Mouse (Mus musculus) inflammation-experienced regulatory T-cells, adult 6 months (primary cell): ENCODE measurements around the gene Nrp2. TPM values are rescaled to one million over a fixed set of nuclear protein-coding genes. Genes with fewer than 3 reads are reported as not detected.
A peak's percentile ranks its signal among the peaks of the same experiment; 100 is the strongest.

Source experiments
- ATAC-seq: one replicate; pipeline ENCODE4 v1.8.0; 2017
- polyA plus RNA-seq, 3 experiments: library from polyadenylated mRNA; unstranded; fragments of 100-300 nt; shearing (Covaris generic); gene quantifications; one replicate each; pipeline ENCODE4 v1.2.1; 2017

The Nrp2 gene
- under 1 TPM in 1 of 3 experiments, not detected in 2; 0.05 TPM for polyA plus RNA-seq

- ATAC-seq: peak; percentile 47
Observed at GRCm38 (mm10) chr1:62703158-62704116, at the start of gene Nrp2. TSS of gene Nrp2 (plus strand) at chr1:62703285.

GRCm38 (mm10) chr1:62654436-62654835, 48.6 kb upstream of the Nrp2 start:
- no peak for ATAC-seq

GRCm38 (mm10) chr1:62664960-62665645, 38.0 kb upstream of the Nrp2 start:
- ATAC-seq: no peak

DNA sequence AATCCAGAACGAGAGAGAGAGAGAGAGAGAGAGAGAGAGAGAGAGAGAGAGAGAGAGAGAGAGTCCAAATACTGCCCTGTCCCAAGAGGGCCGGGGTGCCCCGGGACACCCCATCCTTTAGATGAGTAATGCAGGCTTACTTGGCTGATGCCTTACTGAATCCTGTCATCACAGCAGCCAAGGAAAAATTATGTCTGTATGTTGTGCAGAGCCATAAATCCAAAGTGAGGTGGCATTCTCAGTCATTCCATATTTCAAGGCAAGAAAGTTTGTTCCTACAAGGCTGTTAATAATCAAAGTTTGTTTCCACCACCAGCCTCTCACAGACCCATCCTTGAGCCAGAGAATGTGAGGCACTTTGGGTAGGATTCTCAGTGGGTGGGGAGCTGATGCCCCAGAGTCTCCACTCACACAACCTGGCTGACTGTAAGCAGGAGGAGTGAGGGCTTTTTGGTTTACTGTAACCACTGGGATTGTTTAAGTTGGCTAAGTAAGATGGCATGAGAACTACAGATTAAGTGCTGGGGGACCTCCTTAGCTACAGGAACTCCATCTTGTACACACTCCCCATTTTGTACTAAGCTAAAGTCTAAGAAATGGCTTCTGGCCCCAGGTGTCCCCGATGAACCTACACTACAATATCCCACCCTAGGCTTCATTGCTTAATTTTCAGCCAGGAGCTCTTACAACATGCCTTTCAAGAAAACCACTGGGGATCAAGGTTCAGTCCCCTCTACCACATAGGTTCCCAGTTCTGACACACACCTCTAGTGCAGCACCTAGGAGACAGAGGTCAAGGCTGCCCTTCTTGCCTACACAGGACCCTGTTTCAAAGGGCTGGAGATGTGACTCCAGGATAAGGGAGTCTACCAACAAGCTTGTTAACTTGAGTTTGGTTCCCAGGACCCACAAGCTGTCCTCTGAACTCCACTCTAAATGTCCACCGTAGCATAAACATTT, 37.0 kb upstream of the Nrp2 start:
- ATAC-seq: no peak

DNA sequence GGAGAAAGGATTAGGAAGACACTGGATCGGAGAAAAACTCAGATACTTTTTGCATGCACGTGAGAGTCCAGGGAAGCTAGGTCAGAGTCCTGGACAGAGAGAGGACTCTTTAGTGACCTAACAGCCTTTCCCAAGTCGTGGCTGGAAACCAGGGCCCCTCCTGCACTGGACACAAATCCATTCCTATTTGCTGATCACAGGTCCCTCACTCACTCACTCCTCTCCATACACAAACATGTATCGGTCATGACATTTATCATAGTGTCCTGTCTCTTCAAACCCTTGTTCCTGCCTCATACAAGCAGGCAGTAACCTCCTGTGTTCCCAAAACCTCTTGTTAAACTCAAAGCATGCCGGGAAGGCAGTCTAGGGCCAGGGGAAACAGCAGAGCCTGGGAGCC, 36.3 kb upstream of the Nrp2 start:
- ATAC-seq: no peak

DNA sequence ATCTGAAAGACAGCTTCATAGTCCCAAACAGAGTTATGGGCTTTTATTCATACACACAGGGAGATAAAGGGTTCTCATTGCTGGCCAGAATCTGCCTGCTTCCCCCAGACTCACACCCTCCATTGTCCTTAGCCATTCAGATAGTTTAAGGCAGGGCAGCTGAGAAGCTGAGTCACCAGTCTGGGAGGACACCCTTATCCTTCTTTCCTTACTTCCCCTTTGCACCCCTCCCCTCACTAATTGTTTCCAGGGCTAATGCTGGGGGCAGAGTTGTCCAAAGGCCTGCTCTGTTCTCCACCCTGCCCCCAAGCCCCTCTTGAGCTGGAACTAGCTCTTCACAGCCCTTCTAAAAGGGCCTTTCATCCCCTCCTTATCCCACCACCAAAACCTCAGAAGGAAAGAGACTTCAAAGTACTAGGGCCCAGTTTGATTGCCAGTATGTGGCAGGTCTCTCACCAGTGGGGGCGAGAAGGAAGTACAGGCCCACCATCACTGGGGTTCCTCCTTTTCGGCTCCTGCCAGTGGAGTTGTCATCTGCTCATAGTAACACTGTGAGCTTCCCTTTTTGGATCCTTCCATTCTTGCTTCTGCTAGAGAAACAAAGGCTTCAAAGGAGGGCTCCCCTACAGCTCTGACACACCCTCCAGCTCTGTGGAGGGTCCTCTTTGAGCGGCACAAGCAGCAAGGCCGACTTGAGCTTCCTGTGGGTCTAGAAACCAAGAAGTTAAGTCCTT, 24.3 kb upstream of the Nrp2 start:
- ATAC-seq: no peak

- no peak for ATAC-seq
Observed at GRCm38 (mm10) chr1:62679466-62679865, 23.6 kb upstream of the Nrp2 start.

DNA sequence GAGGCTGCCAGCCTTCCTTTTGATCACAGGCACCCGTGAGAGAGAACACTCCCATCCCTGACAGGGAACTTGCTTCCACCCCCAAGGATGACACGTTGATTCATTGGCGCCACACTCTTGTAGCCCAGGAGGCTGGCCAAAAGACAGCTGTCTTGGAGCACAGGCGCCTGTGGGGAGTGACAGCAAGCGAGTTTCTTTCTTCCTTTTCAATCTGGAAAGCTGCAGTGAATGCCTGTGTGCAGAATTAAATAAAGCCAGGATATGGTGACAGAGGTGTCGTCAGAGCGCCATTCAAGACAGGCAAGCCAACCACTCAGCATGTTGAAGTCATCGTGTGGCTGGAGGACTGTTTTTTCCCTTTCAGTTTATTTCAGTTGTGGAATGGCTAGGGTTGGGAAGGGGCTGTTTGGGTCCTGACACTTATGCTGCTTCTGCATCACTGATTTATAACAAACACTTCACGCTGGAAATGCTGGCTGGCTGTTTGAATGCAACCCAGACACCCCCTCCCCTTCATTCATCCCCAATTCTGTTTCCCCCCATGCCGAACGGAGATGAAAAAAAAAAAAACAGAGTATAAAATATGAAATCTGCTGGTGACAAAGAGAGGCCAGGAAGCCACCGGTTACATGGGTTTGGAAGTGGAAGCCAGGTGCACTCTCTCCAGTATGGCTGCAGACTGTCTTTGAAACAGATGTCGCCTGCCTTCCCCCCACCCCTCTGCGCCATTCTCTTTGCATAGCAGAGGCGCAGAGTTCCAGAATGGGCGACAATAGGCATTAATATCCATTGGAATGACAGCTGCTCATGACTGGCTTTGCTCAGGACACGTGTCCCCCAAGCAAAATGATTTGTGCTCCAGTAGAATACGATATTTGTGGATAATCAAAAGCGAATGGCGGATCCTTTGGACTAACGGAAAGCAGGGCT, 20.4 kb upstream of the Nrp2 start:
- ATAC-seq: no peak

DNA sequence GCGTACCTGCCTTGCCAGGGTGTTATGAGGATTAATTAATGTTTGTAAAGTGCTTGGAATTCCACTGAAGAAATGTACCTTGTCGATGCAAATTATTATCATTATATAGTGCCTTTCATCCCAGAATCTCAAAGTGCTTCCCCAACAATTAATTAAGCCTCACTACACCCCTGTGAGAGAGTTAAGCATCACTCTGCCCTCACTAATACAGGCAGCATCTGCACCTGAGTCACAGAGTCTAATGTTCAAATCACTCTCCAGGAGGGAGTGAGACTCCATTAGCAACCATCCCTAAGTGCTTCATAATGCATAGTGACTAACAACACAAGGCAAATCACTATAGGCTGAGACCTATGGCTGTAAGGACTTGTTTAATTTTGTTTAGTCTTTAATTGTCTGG, 19.6 kb upstream of the Nrp2 start:
- ATAC-seq: no peak

- no peak for ATAC-seq
Observed at GRCm38 (mm10) chr1:62687511-62687910, 15.6 kb upstream of the Nrp2 start.

DNA sequence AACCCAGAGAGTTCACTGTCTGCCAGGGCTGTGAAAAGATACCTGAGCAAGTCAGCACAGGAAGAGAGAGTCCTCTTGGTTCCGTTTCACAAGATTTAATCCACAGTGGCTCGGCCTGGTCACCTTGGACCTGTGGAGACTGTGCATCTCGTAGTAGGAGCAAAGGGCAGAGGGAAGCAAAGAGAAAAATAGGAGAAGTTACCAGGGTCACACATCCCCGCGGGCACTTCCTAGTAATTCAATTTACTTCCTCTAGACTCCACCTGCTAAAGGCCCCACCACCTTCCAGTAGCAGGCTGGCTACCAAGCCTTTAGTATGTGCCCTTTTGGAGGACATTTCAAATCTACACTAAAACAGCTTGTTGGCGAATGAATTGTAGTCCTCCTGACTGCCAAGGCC, 11.9 kb upstream of the Nrp2 start:
- ATAC-seq: no peak

GRCm38 (mm10) chr1:62696312-62696982, 6.6 kb upstream of the Nrp2 start:
- ATAC-seq: no peak

DNA sequence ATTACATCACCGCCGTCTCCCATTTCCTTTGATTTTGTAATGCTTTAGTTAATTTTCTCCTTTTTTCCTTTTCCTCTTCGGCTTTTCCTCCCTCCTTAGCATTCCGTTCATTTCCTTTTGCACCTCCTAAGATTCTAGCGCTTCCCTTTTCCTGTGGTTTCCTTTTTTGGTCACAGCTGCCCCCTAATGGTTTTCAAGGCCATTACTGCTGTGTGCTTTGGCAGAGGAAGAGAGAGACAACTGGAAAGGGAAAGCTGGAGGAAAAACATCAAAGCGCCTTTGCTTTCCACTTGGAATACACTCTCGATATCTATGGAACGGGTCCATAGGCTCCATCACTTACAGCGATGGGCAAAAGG, 6.1 kb upstream of the Nrp2 start:
- ATAC-seq: no peak

DNA sequence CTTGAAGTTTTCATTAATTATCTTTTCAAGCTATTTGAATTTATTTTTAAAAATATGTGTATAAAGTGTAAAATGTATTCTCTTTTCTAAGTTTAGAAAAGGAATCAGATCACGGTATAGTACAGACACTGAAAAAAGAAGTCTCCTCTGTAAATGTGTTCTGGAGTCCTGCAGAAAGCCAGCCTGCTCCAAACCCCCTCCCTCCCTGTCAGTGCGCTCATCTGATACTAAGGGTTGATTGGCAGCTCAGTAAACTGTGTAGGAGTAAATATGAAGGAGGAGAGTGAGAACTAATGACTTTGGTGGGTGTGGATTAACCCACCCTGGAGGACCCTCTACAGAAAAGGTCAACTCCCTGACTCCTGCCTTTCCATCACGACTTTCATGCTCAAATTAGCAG, 5.7 kb upstream of the Nrp2 start:
- ATAC-seq: no peak

DNA sequence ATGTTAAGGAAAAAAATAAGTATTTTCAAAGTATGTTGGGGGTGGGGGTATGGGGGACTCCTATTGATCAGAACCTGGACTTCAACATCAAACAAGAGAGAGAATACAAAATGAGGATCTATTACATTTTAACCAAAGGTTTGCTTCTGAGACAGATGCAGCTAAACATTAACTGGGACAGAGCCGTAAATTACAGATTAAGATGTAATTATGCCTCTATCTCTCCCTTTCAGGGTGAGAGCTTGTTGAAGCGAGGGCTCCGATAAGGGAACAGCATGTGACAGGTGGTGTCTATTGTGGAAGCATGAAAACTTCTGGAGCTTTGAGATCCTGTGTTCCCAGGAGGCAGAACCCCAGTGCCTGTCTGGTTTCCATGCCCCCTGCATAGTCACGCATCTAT, 3.3 kb upstream of the Nrp2 start:
- no peak for ATAC-seq

DNA sequence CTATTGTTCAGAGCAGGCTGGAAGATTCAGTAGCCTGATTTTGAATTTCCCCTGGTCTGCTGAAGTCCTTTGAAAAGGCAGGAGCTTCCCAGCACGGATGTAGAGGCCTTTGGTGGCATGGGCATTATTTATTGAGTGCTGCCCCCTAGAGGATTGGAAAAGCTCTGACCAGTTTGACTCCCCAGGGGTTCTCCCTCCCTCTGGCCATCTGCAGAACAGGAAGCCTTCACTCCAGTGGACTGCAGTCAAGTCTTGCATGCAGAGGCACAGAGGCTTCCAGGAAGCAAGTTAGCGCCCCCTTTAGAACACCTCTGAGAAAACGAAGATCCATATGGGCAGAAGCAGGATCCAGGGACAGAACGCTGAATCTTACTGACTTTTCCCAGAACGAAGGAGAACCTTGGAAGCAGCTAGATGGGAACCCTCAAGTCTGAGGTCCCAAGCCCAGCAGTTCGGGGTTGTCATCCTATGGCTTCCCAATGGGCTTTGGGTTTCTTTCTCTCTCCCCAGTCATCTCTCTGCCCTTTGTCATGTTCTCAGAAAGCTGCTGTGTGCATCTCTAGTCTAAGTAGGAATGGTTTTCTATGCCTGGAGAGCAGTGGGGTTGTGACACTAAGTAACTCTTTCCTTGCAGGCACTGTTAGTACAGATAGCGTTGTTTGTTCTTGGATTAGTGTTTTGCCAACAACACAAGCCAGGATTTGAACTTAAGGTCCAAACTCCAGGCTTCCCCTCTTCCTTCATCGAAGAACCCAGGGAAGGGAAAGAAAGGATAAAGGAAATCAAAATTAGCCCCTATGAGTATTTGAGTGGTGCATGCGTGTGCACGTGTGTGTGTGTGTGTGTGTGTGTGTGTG, 1.8 kb upstream of the Nrp2 start:
- ATAC-seq: peak; percentile 30

GRCm38 (mm10) chr1:62702743-62703142, 342 bp upstream of the Nrp2 start:
- ATAC-seq: no peak

- ATAC-seq: no peak
Observed at GRCm38 (mm10) chr1:62704117-62704888, 1.2 kb downstream of the Nrp2 start.
